Mouse (Mus musculus) NIH3T3 (cell line): ENCODE measurements around the gene Sbno2.

ENCODE experiments used
- DNase-seq: peaks from one replicate; pipeline ENCODE4 v3.0.0-alpha.2; 2012; ENCODE audit warnings: low read depth

Sbno2 gene

GRCm38 (mm10) chr10:80141786-80142529 is 36.6 kb upstream of the Sbno2 start:
- peak; percentile 99 for DNase-seq

- peak; percentile 98 for DNase-seq
Measured at GRCm38 (mm10) chr10:80141243-80141642, 35.9 kb upstream of the Sbno2 start.

GRCm38 (mm10) chr10:80140666-80141035 is 35.3 kb upstream of the Sbno2 start, which contains the start of gene Cbarp:
Cbarp (minus strand) TSS chr10:80140835.
- no peak for DNase-seq

- no peak for DNase-seq
Measured at GRCm38 (mm10) chr10:80139975-80140665, 34.7 kb upstream of the Sbno2 start.

GRCm38 (mm10) chr10:80139439-80139775 is 34.0 kb upstream of the Sbno2 start:
- DNase-seq = no peak

- peak; percentile 82 for DNase-seq
Measured at GRCm38 (mm10) chr10:80138553-80139438, 33.4 kb upstream of the Sbno2 start, which contains the start of gene Atp5d. Atp5d (plus strand) TSS chr10:80138632.

GRCm38 (mm10) chr10:80137626-80138552 is 32.5 kb upstream of the Sbno2 start:
- DNase-seq = no peak

- no peak for DNase-seq
Measured at GRCm38 (mm10) chr10:80136952-80137625, 31.7 kb upstream of the Sbno2 start.

GRCm38 (mm10) chr10:80136179-80136951 is 31.0 kb upstream of the Sbno2 start:
- DNase-seq = no peak

GRCm38 (mm10) chr10:80135641-80136040 is 30.3 kb upstream of the Sbno2 start:
- DNase-seq = no peak

- no peak for DNase-seq
Measured at GRCm38 (mm10) chr10:80135161-80135560, 29.8 kb upstream of the Sbno2 start.

GRCm38 (mm10) chr10:80134421-80134820 is 29.1 kb upstream of the Sbno2 start:
- DNase-seq = no peak

GRCm38 (mm10) chr10:80133226-80133849 is 28.0 kb upstream of the Sbno2 start:
- DNase-seq = peak; percentile 39

- no peak for DNase-seq
Measured at GRCm38 (mm10) chr10:80131952-80132350, 26.6 kb upstream of the Sbno2 start.

GRCm38 (mm10) chr10:80131316-80131951 is 26.1 kb upstream of the Sbno2 start:
- DNase-seq = no peak

- no peak for DNase-seq
Measured at GRCm38 (mm10) chr10:80130403-80131031, 25.1 kb upstream of the Sbno2 start.

GRCm38 (mm10) chr10:80129846-80130245 is 24.5 kb upstream of the Sbno2 start:
- no peak for DNase-seq

GRCm38 (mm10) chr10:80127920-80128319 is 22.5 kb upstream of the Sbno2 start:
- DNase-seq = no peak
